Comparison of ENCODE assay signal across 12 mouse cellular contexts in the genomic region with DNA sequence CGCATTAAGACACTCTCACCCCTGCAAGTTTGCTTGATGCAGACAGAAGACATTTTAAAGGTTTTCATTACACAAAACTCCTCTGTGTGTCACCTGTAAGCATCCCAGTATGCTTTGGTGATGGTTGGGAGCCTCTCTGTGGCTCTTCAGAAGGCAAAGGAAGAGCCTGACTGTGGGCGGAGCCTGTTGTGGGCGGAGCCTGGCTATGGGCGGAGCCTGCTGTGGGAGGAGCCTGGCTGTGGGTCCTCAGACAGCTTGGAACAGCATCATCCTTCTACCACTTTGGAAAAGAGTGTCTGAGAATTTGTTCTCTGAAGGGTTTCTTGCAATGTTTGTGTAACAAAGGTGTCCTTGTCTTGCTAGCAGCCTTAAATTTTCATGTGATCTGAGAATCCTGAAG.
A peak's percentile ranks its signal among the peaks of the same experiment; 100 is the strongest.
DNase-seq lines count a peak whose midpoint lies in the region; ATAC-seq lines count a peak whose summit lies in the region.
"Had no signal": no experiment of that assay in that cellular context is flagged by ENCODE, and none has a peak within 500 bp of the region (broad histone marks: within the 10 kb centered on the region; RNA-seq: fewer than 3 reads in every experiment).

No protein-coding gene starts in this region.

- H3K9me3 ChIP-seq in midbrain, embryonic 14.5 days (ENCODE audit: control insufficient read depth, low read length): no peaks in the 10 kb centered on the region
- H3K9me3 ChIP-seq in midbrain, embryonic 11.5 days (ENCODE audit: control insufficient read depth, low read length): no peaks in the 10 kb centered on the region
- H3K9me3 ChIP-seq: liver, embryonic 13.5 days; midbrain, embryonic 12.5 days had no signal

- DNase-seq in cerebellum, postnatal 10 days: peak; percentile 45 to 51
- DNase-seq in cerebellum, postnatal 25 days: no peak
- no peak for DNase-seq in midbrain, embryonic 14.5 days
- DNase-seq in midbrain, embryonic 11.5 days (ENCODE audit: low spot score, missing footprints): no peak
- DNase-seq in splenic B cell, adult 2 months (ENCODE audit: low read depth, low spot score): peak; percentile 46
- DNase-seq in left cerebral cortex, postnatal 36 days (ENCODE audit: low spot score in 2 of 2): no peak
- DNase-seq in spleen, postnatal 4 days (ENCODE audit: low spot score in 2 of 2): no peak
- DNase-seq: heart, adult 2 months; liver, embryonic 13.5 days had no signal

- H3K4me1 ChIP-seq in midbrain, embryonic 14.5 days (ENCODE audit: control insufficient read depth, insufficient read depth, low read length): no peaks in the 10 kb centered on the region
- H3K4me1 ChIP-seq in midbrain, embryonic 11.5 days (ENCODE audit: control insufficient read depth, insufficient read depth, low read length): no peaks in the 10 kb centered on the region
- H3K4me1 ChIP-seq: liver, embryonic 13.5 days had no signal

- H3K4me3 ChIP-seq in midbrain, embryonic 14.5 days (replicated peaks; ENCODE audit: low read depth, low read length): no peak overlapping the region
- H3K4me3 ChIP-seq in midbrain, embryonic 11.5 days (ENCODE audit: low read depth, low read length): no peak overlapping the region
- H3K4me3 ChIP-seq: erythroblast, embryonic 14.5 days; heart, adult 2 months; liver, embryonic 13.5 days; midbrain, embryonic 12.5 days had no signal

- WGBS in midbrain, embryonic 14.5 days: 77% methylated on average over 4 of the region's 4 CpGs
- WGBS in midbrain, embryonic 11.5 days: 93% methylated on average over 4 of the region's 4 CpGs

- intact Hi-C loops in left cerebral cortex, postnatal 36 days (cut with DNase I): no loop called here

- no peaks in the 10 kb centered on the region for H3K36me3 ChIP-seq in midbrain, embryonic 14.5 days (ENCODE audit: control insufficient read depth, insufficient read depth, low read length)
- H3K36me3 ChIP-seq in midbrain, embryonic 11.5 days (ENCODE audit: control insufficient read depth, insufficient read depth, low read length): no peaks in the 10 kb centered on the region
- no peaks in the 10 kb centered on the region for H3K36me3 ChIP-seq in splenic B cell, adult 2 months (ENCODE audit: control insufficient read depth, insufficient read depth, low read length, poor library complexity, severe bottlenecking)
- H3K36me3 ChIP-seq: liver, embryonic 13.5 days; midbrain, embryonic 12.5 days had no signal

- H3K27me3 ChIP-seq in midbrain, embryonic 14.5 days (ENCODE audit: control insufficient read depth, insufficient read depth, low read length): no peaks in the 10 kb centered on the region
- no peaks in the 10 kb centered on the region for H3K27me3 ChIP-seq in midbrain, embryonic 11.5 days (ENCODE audit: control insufficient read depth, insufficient read depth, low read length)
- H3K27me3 ChIP-seq in splenic B cell, adult 2 months (ENCODE audit: control insufficient read depth, insufficient read depth, low read length, poor library complexity, severe bottlenecking): no peaks in the 10 kb centered on the region
- H3K27me3 ChIP-seq: liver, embryonic 13.5 days; midbrain, embryonic 12.5 days had no signal

- 0 out of 2 replicates have a peak overlapping the region, but pooled peaks have one; percentile 55 for H3K27ac ChIP-seq in midbrain, embryonic 14.5 days (replicated peaks; ENCODE audit: low read depth, low read length)
- H3K27ac ChIP-seq in midbrain, embryonic 11.5 days (ENCODE audit: low read depth, low read length): no peak overlapping the region
- H3K27ac ChIP-seq: heart, adult 2 months; liver, embryonic 13.5 days; midbrain, embryonic 12.5 days had no signal

- H3K4me2 ChIP-seq in midbrain, embryonic 14.5 days (ENCODE audit: low read length): no peak overlapping the region
- H3K4me2 ChIP-seq in midbrain, embryonic 11.5 days: no peak overlapping the region
- H3K4me2 ChIP-seq: liver, embryonic 13.5 days; midbrain, embryonic 12.5 days had no signal

- no peak for ATAC-seq in midbrain, embryonic 14.5 days (ENCODE audit: low FRiP score, low TSS enrichment)
- ATAC-seq in midbrain, embryonic 11.5 days (ENCODE audit: low FRiP score): no peak
- 0 out of 2 replicates have a peak, but pooled peaks have one; percentile 26 for ATAC-seq in granulocyte monocyte progenitor cell, adult 5-6 weeks (replicated peaks; ENCODE audit: poor library complexity, severe bottlenecking)

- H3K9ac ChIP-seq in midbrain, embryonic 14.5 days (replicated peaks; ENCODE audit: low read length): no peak overlapping the region
- no peak overlapping the region for H3K9ac ChIP-seq in midbrain, embryonic 11.5 days (ENCODE audit: low read length)
- H3K9ac ChIP-seq: liver, embryonic 13.5 days; midbrain, embryonic 12.5 days had no signal

Comparison
In these comparisons a context has a peak if more than half of its experiments do, and no peak if none do; other contexts are left out.
1. DNase-seq: peak in cerebellum, postnatal 10 days (2 of 2) and splenic B cell, adult 2 months (single experiment); none in cerebellum, postnatal 25 days (0 of 2), midbrain, embryonic 14.5 days (single experiment), midbrain, embryonic 11.5 days (single experiment), left cerebral cortex, postnatal 36 days (0 of 2) and spleen, postnatal 4 days (0 of 2).